Mouse (Mus musculus) MEL (cell line): ENCODE results near the gene Rnf26.

Source experiments
- CTCF ChIP-seq, 3 experiments: IDR thresholded peaks in 2 of 3; conservative IDR thresholded peaks in 1 of 3; 2 replicates each; pipeline ENCODE4 v1.5.1; 2011 to 2012; ENCODE audit warnings: low read length in 3 of 3, low read depth in 2 of 3, mild to moderate bottlenecking in 2 of 3, improper control_type of control experiment in 1 of 3, inconsistent platforms in 1 of 3, mixed read lengths in 1 of 3, moderate library complexity in 1 of 3; ENCODE audit not compliant: control insufficient read depth in 1 of 3, insufficient read depth in 1 of 3, poor library complexity in 1 of 3, severe bottlenecking in 1 of 3
- EP300 ChIP-seq, 2 experiments: IDR thresholded peaks; 2 replicates each; pipeline ENCODE4 v1.6.1; 2011; ENCODE audit warnings: improper control_type of control experiment in 2 of 2, low read length in 2 of 2, low read depth in 1 of 2, mild to moderate bottlenecking in 1 of 2
- GATA1 ChIP-seq: IDR thresholded peaks from 2 replicates; pipeline ENCODE4 v1.6.1; 2011; ENCODE audit warnings: low read depth, low read length, improper control_type of control experiment
- MAX ChIP-seq: IDR thresholded peaks from 2 replicates; pipeline ENCODE4 v1.6.1; 2011; ENCODE audit warnings: low read length, improper control_type of control experiment
- MXI1 ChIP-seq: IDR thresholded peaks from 2 replicates; pipeline ENCODE4 v1.6.1; 2011; ENCODE audit warnings: mild to moderate bottlenecking, low read depth, low read length, improper control_type of control experiment
- POLR2A ChIP-seq, 2 experiments: IDR thresholded peaks; 2 replicates each; pipeline ENCODE4 v1.6.1; 2011 to 2012; ENCODE audit warnings: low read length in 2 of 2, mild to moderate bottlenecking in 2 of 2, control low read depth in 1 of 2, improper control_type of control experiment in 1 of 2, low read depth in 1 of 2, moderate library complexity in 1 of 2; ENCODE audit not compliant: control insufficient read depth in 1 of 2, insufficient read depth in 1 of 2, poor library complexity in 1 of 2
- POLR2AphosphoS5 ChIP-seq: IDR thresholded peaks from 2 replicates; pipeline ENCODE4 v1.6.1; 2012; ENCODE audit warnings: low read depth, borderline replicate concordance, mild to moderate bottlenecking, inconsistent platforms, low read length, moderate library complexity, mixed read lengths
- RAD21 ChIP-seq: IDR thresholded peaks from 2 replicates; pipeline ENCODE4 v1.6.1; 2011; ENCODE audit warnings: mild to moderate bottlenecking, low read depth, low read length, improper control_type of control experiment
- TAL1 ChIP-seq: IDR thresholded peaks from 2 replicates; pipeline ENCODE4 v1.6.1; 2012; ENCODE audit warnings: mild to moderate bottlenecking, inconsistent platforms, low read length, moderate library complexity, mixed read lengths
- TCF12 ChIP-seq: IDR thresholded peaks from 2 replicates; pipeline ENCODE4 v1.6.1; 2014; ENCODE audit warnings: low read depth, mild to moderate bottlenecking, inconsistent platforms, low read length, improper control_type of control experiment, moderate library complexity
- USF1 ChIP-seq: IDR thresholded peaks from 2 replicates; pipeline ENCODE4 v1.6.1; 2014; ENCODE audit warnings: low read depth, mild to moderate bottlenecking, inconsistent platforms, low read length, improper control_type of control experiment, moderate library complexity
- ZKSCAN1 ChIP-seq: IDR thresholded peaks from 2 replicates; pipeline ENCODE4 v1.6.1; 2012; ENCODE audit warnings: low read depth, mild to moderate bottlenecking, inconsistent platforms, low read length, improper control_type of control experiment, moderate library complexity
- ZMIZ1 ChIP-seq: IDR thresholded peaks from 2 replicates; pipeline ENCODE4 v1.6.1; 2012; ENCODE audit warnings: low read depth, mild to moderate bottlenecking, inconsistent platforms, low read length, improper control_type of control experiment, moderate library complexity

GRCm38 (mm10) chr9:44119948-44120465 is 6.7 kb upstream of the Rnf26 start:
- TF ChIP-seq POLR2A (IDR thresholded peaks at IDR 0.05; ENCODE audit: control insufficient read depth in 1 of 2, insufficient read depth in 1 of 2, low read depth in 1 of 2, low read length in 2 of 2, poor library complexity in 1 of 2) (no peak), POLR2AphosphoS5 (no peak), GATA1 (no peak), EP300 (IDR thresholded peaks at IDR 0.05; ENCODE audit: low read depth in 1 of 2, low read length in 2 of 2) (no peak), MXI1 (no peak), ZMIZ1 (no peak), CTCF (IDR thresholded peaks at IDR 0.05 in 2 of 3, conservative IDR thresholded peaks at IDR 0.05 in 1 of 3; ENCODE audit: control insufficient read depth in 1 of 3, insufficient read depth in 1 of 3, low read depth in 2 of 3, low read length in 3 of 3, poor library complexity in 1 of 3, severe bottlenecking in 1 of 3) (no peak), RAD21 (no peak), USF1 (no peak), TCF12 (no peak), MAX (no peak), TAL1 (no peak), ZKSCAN1 (no peak)
